Mouse (Mus musculus): Measurements from ENCODE around the gene Ndufv1. TPM values are rescaled to one million over a fixed set of nuclear protein-coding genes. Genes with fewer than 3 reads are reported as not detected.

Ndufv1 gene
- polyA plus RNA-seq, 1 experiment from 2014 or later, result 247 TPM

GRCm38 (mm10) chr19:3959030-3959429, 53.6 kb downstream of the Ndufv1 start:
- H3K9ac ChIP-seq, result no peak overlapping the region
- no peaks in the 10 kb centered on the region for H3K9me3 ChIP-seq
- H3K4me1 ChIP-seq (replicated peaks), result no peaks in the 10 kb centered on the region
- H3K36me3 ChIP-seq, result no peaks in the 10 kb centered on the region
- H3K4me2 ChIP-seq, result no peak overlapping the region
- no peak overlapping the region for H3K4me3 ChIP-seq
- ATAC-seq (ENCODE audit: low FRiP score, low read depth), result no peak
- H3K27me3 ChIP-seq, result no peaks in the 10 kb centered on the region
- no peak overlapping the region for H3K27ac ChIP-seq (replicated peaks)

GRCm38 (mm10) chr19:3958470-3958869, 54.1 kb downstream of the Ndufv1 start, which contains the start of gene Aldh3b3:
Gene Aldh3b3, plus strand, starts transcription at chr19:3958645.
- Histone ChIP-seq H3K36me3 (no peaks in the 10 kb centered on the region), H3K27ac (replicated peaks) (no peak within 1 kb of the TSS), H3K4me2 (no peak within 1 kb of the TSS), H3K4me3 (no peak within 1 kb of the TSS), H3K9me3 (no peaks in the 10 kb centered on the region), H3K4me1 (replicated peaks) (no peaks in the 10 kb centered on the region), H3K9ac (no peak within 1 kb of the TSS), H3K27me3 (no peaks in the 10 kb centered on the region)
- ATAC-seq (ENCODE audit: low FRiP score, low read depth), result no peak
- WGBS, result 82% methylated on average over 4 of the region's 4 CpGs

Other genes with a start within 250 kb of the Ndufv1 start
- gene Kmt5b, start 245.4 kb downstream of the Ndufv1 start, polyA plus RNA-seq (2015; fragmentation: Nextera tagmentation; extraction: Ambion mirVana), result 44.9 and 49.3 TPM in 2 replicates
- 64.6 and 66.6 TPM in 2 replicates for gene Chka, start 161.0 kb downstream of the Ndufv1 start, polyA plus RNA-seq (2015; fragmentation: Nextera tagmentation; extraction: Ambion mirVana)
- 16.4 and 16.8 TPM in 2 replicates for gene Tcirg1, start 105.7 kb downstream of the Ndufv1 start, polyA plus RNA-seq (2015; fragmentation: Nextera tagmentation; extraction: Ambion mirVana)
- 280 and 290 TPM in 2 replicates for gene Ndufs8, start 100.0 kb downstream of the Ndufv1 start, polyA plus RNA-seq (2015; fragmentation: Nextera tagmentation; extraction: Ambion mirVana)
- gene Aldh3b1, start 83.0 kb downstream of the Ndufv1 start, polyA plus RNA-seq (2015; fragmentation: Nextera tagmentation; extraction: Ambion mirVana), result 2.7 and 3.0 TPM in 2 replicates
- 11.9 and 14.0 TPM in 2 replicates for gene Unc93b1, start 77.6 kb downstream of the Ndufv1 start, polyA plus RNA-seq (2015; fragmentation: Nextera tagmentation; extraction: Ambion mirVana)
- not detected in 2 replicates for gene Aldh3b3, start 54.2 kb downstream of the Ndufv1 start, polyA plus RNA-seq (2015; fragmentation: Nextera tagmentation; extraction: Ambion mirVana)
- 0.18 and 0.27 TPM in 2 replicates for gene Aldh3b2, start 40.5 kb downstream of the Ndufv1 start, polyA plus RNA-seq (2015; fragmentation: Nextera tagmentation; extraction: Ambion mirVana)
- 2.5 and 3.0 TPM in 2 replicates for gene Acy3, start 26.2 kb downstream of the Ndufv1 start, polyA plus RNA-seq (2015; fragmentation: Nextera tagmentation; extraction: Ambion mirVana)
- gene Tbx10, start 20.1 kb downstream of the Ndufv1 start, polyA plus RNA-seq (2015; fragmentation: Nextera tagmentation; extraction: Ambion mirVana), result 0.31 and 0.40 TPM in 2 replicates
- 25.8 and 26.5 TPM in 2 replicates for gene Nudt8, start 12.2 kb downstream of the Ndufv1 start, polyA plus RNA-seq (2015; fragmentation: Nextera tagmentation; extraction: Ambion mirVana)
- 5.1 and 5.5 TPM in 2 replicates for gene Gm49405, start 12.2 kb downstream of the Ndufv1 start, polyA plus RNA-seq (2015; fragmentation: Nextera tagmentation; extraction: Ambion mirVana)
- gene Doc2g, start 9.5 kb downstream of the Ndufv1 start, polyA plus RNA-seq (2015; fragmentation: Nextera tagmentation; extraction: Ambion mirVana), result 5.9 and 6.4 TPM in 2 replicates
- 534 and 573 TPM in 2 replicates for gene Gstp1, start 25.2 kb upstream of the Ndufv1 start, polyA plus RNA-seq (2015; fragmentation: Nextera tagmentation; extraction: Ambion mirVana)
- 0.60 and 2.2 TPM in 2 replicates for gene Gstp2, start 33.2 kb upstream of the Ndufv1 start, polyA plus RNA-seq (2015; fragmentation: Nextera tagmentation; extraction: Ambion mirVana)
- gene Gstp3, start 46.8 kb upstream of the Ndufv1 start, polyA plus RNA-seq (2015; fragmentation: Nextera tagmentation; extraction: Ambion mirVana), result not detected in 2 replicates
- gene Cabp2, start 68.8 kb upstream of the Ndufv1 start, polyA plus RNA-seq (2015; fragmentation: Nextera tagmentation; extraction: Ambion mirVana), result not detected in 2 replicates
- gene Cdk2ap2, start 84.4 kb upstream of the Ndufv1 start, polyA plus RNA-seq (2015; fragmentation: Nextera tagmentation; extraction: Ambion mirVana), result 82.5 and 92.5 TPM in 2 replicates
- gene Pitpnm1, start 87.2 kb upstream of the Ndufv1 start, polyA plus RNA-seq (2015; fragmentation: Nextera tagmentation; extraction: Ambion mirVana), result 74.3 and 81.1 TPM in 2 replicates
- 102 and 104 TPM in 2 replicates for gene Aip, start 113.1 kb upstream of the Ndufv1 start, polyA plus RNA-seq (2015; fragmentation: Nextera tagmentation; extraction: Ambion mirVana)
- gene Gpr152, start 127.0 kb upstream of the Ndufv1 start, polyA plus RNA-seq (2015; fragmentation: Nextera tagmentation; extraction: Ambion mirVana), result 0.04 and 0.05 TPM in 2 replicates
- 0.21 and 0.26 TPM in 2 replicates for gene Cabp4, start 131.2 kb upstream of the Ndufv1 start, polyA plus RNA-seq (2015; fragmentation: Nextera tagmentation; extraction: Ambion mirVana)
- gene Coro1b, start 135.8 kb upstream of the Ndufv1 start, polyA plus RNA-seq (2015; fragmentation: Nextera tagmentation; extraction: Ambion mirVana), result 119 and 121 TPM in 2 replicates
- 0.26 and 0.83 TPM in 2 replicates for gene Ptprcap, start 140.8 kb upstream of the Ndufv1 start, polyA plus RNA-seq (2015; fragmentation: Nextera tagmentation; extraction: Ambion mirVana)
- 47.8 and 56.7 TPM in 2 replicates for gene Rps6kb2, start 150.5 kb upstream of the Ndufv1 start, polyA plus RNA-seq (2015; fragmentation: Nextera tagmentation; extraction: Ambion mirVana)
- gene Carns1, start 162.7 kb upstream of the Ndufv1 start, polyA plus RNA-seq (2015; fragmentation: Nextera tagmentation; extraction: Ambion mirVana), result 5.6 and 6.1 TPM in 2 replicates
- 0.98 and 1.5 TPM in 2 replicates for gene Tbc1d10c, start 178.5 kb upstream of the Ndufv1 start, polyA plus RNA-seq (2015; fragmentation: Nextera tagmentation; extraction: Ambion mirVana)
- 582 and 587 TPM in 2 replicates for gene Ppp1ca, start 179.3 kb upstream of the Ndufv1 start, polyA plus RNA-seq (2015; fragmentation: Nextera tagmentation; extraction: Ambion mirVana)
- gene Rad9a, start 188.9 kb upstream of the Ndufv1 start, polyA plus RNA-seq (2015; fragmentation: Nextera tagmentation; extraction: Ambion mirVana), result 25.5 and 27.5 TPM in 2 replicates
- 0.69 and 0.75 TPM in 2 replicates for gene Clcf1, start 201.4 kb upstream of the Ndufv1 start, polyA plus RNA-seq (2015; fragmentation: Nextera tagmentation; extraction: Ambion mirVana)
- not detected in 2 replicates for gene AC109138.7, start 201.6 kb upstream of the Ndufv1 start, polyA plus RNA-seq (2015; fragmentation: Nextera tagmentation; extraction: Ambion mirVana)
- gene Pold4, start 219.1 kb upstream of the Ndufv1 start, polyA plus RNA-seq (2015; fragmentation: Nextera tagmentation; extraction: Ambion mirVana), result 19.2 and 20.9 TPM in 2 replicates